Mouse (Mus musculus) neural tube, embryonic 11.5 days (tissue): ENCODE measurements around the gene Gmeb1. TPM values are rescaled to one million over a fixed set of nuclear protein-coding genes. Genes with fewer than 3 reads are reported as not detected.
A peak's percentile ranks its signal among the peaks of the same experiment; 100 is the strongest.

Experiments
- ATAC-seq: fragments of 200-750 bp; cut with Nextera tagmentation; 2 replicates; pipeline ENCODE4 v1.8.0; 2017; ENCODE audit warnings: moderate number of reproducible peaks, mild to moderate bottlenecking, moderate TSS enrichment, moderate library complexity; ENCODE audit not compliant: insufficient read depth, low FRiP score, low TSS enrichment
- DNase-seq: peaks from one replicate; pipeline ENCODE4 v3.0.0-alpha.2; 2015; ENCODE audit warnings: low spot score
- H3K27ac ChIP-seq: fragments of 300-500 bp; sonication (generic); 2 replicates; pipeline ENCODE4 v1.5.1; 2014; ENCODE audit warnings: low read depth, mild to moderate bottlenecking, low read length
- H3K27me3 ChIP-seq: fragments of 300-500 bp; sonication (generic); 2 replicates; pipeline ENCODE4 v1.6.1; 2014; ENCODE audit warnings: mild to moderate bottlenecking, low read length, mixed read lengths; ENCODE audit not compliant: control insufficient read depth, insufficient read depth
- H3K36me3 ChIP-seq: fragments of 300-500 bp; sonication (generic); 2 replicates; pipeline ENCODE4 v1.6.1; 2014; ENCODE audit warnings: mild to moderate bottlenecking, low read length, moderate library complexity, mixed read lengths; ENCODE audit not compliant: control insufficient read depth, insufficient read depth
- H3K4me1 ChIP-seq: fragments of 300-500 bp; sonication (generic); 2 replicates; pipeline ENCODE4 v1.6.1; 2014; ENCODE audit warnings: low read length, mixed read lengths; ENCODE audit not compliant: control insufficient read depth, insufficient read depth
- H3K4me2 ChIP-seq: fragments of 300-500 bp; sonication (generic); 2 replicates; pipeline ENCODE4 v1.6.1; 2014; ENCODE audit warnings: low read depth, mild to moderate bottlenecking, moderate library complexity
- H3K4me3 ChIP-seq: fragments of 300-500 bp; sonication (generic); 2 replicates; pipeline ENCODE4 v1.5.1; 2014; ENCODE audit warnings: low read depth, low read length
- H3K9ac ChIP-seq: fragments of 300-500 bp; sonication (generic); 2 replicates; pipeline ENCODE4 v1.6.1; 2014; ENCODE audit warnings: mild to moderate bottlenecking, low read length
- H3K9me3 ChIP-seq: fragments of 300-500 bp; sonication (generic); 2 replicates; pipeline ENCODE4 v1.6.1; 2016; ENCODE audit warnings: low read length; ENCODE audit not compliant: control insufficient read depth
- WGBS: fragments of 180-500 bp; shearing (Covaris S2); extraction: QIAGEN DNeasy Blood & Tissue Kit; methylation state at CpG from one replicate; pipeline ENCODE4 v1.1.7; 2014; 5-methylcytosine and 5-hydroxymethylcytosine counted together
- polyA plus RNA-seq: library from polyadenylated mRNA; unstranded; fragments of >200 nt; fragmentation: Nextera tagmentation; extraction: Ambion mirVana; gene quantifications from 2 replicates; pipeline ENCODE4 v1.2.1, GENCODE M21; 2014

The Gmeb1 gene
- polyA plus RNA-seq, 1 experiment from 2014 or later = 41.6 TPM

DNA sequence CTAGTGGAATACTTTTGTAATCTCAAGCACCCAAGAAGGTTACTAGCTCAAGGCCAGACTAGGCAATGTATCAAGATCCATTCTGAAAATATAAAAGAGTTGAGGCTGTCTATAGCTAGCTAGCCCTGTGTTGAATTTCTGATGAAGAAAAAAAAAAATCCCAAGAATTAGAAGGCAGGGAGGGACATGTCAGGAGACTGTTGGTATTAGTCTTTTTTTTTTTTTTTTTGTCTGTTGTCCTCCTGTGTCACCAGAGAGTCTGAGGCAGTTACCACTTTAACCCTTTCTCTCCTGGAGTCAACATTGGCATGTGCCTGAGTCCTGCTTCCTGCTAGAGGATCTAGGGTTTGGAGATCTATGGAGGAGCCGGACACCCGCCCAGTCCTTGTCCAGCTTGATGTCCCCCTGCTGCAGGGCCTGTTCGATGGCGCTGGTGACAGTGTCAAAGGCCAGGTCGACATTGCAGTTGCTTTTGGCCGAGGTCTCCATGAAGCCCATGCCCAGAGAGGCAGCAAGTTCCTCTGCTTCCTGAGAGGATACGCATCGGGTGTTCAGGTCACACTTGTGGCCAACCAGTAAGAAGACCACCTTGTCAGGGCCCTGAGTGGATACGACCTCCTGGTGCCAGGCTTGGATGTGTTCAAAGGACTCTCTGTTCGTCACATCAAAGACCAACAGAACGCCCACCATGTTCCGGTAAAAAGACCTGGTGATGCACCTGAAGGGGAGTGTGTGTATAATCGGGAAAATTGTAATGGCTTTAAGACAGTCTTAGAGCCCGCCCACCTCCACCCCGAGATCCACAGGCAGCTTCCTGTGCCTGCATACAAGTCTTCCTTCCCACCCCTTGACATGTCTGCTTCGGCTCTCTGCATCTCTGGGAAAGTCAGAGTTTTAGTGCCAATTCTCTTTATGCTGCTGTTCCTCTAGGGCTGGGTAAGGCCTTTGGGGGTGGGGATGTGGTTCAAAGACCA, 40.9 kb upstream of the Gmeb1 start:
- H3K27ac ChIP-seq = no peak overlapping the region
- no peak for ATAC-seq
- peak; percentile 12 for DNase-seq

DNA sequence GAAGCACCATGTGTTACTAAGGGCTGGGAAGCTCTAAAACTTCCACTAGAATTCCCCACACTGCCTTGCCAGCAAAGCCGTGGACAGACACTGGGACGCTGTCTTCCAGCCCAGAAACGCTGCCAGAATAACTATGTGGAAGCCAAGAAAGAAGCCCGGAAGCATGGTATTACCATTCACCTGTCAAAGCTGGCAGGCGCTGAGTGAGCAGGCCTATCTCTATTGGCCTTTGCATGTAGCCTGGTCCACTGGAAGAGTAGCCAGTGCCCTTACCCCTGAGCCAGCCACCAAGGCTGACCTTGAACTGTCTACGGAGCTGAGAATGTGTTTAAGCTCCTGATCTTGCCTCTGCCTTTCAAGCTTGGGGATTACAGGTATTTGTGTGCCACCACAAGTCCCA, 40.1 kb upstream of the Gmeb1 start:
- no peak overlapping the region for H3K4me3 ChIP-seq
- ATAC-seq (no peak), DNase-seq (no peak)
- H3K4me1 ChIP-seq = no peaks in the 10 kb centered on the region
- no peak overlapping the region for H3K27ac ChIP-seq
- no peaks in the 10 kb centered on the region for H3K36me3 ChIP-seq
- H3K9me3 ChIP-seq = no peaks in the 10 kb centered on the region
- H3K9ac ChIP-seq = no peak overlapping the region
- no peaks in the 10 kb centered on the region for H3K27me3 ChIP-seq
- no peak overlapping the region for H3K4me2 ChIP-seq
- 89% methylated on average over 6 of the region's 6 CpGs for WGBS

More for the DNA sequence above, 40.9 kb upstream of the Gmeb1 start:
- Histone ChIP-seq H3K36me3 (no peaks in the 10 kb centered on the region), H3K4me2 (peak overlapping the region; percentile 61), H3K27me3 (no peaks in the 10 kb centered on the region), H3K9me3 (no peaks in the 10 kb centered on the region), H3K9ac (peak overlapping the region; percentile 52; the same call in 1 of the 2 replicates), H3K4me3 (peak overlapping the region; percentile 40), H3K4me1 (no peaks in the 10 kb centered on the region)
- 68% methylated on average over 16 of the region's 16 CpGs for WGBS

DNA sequence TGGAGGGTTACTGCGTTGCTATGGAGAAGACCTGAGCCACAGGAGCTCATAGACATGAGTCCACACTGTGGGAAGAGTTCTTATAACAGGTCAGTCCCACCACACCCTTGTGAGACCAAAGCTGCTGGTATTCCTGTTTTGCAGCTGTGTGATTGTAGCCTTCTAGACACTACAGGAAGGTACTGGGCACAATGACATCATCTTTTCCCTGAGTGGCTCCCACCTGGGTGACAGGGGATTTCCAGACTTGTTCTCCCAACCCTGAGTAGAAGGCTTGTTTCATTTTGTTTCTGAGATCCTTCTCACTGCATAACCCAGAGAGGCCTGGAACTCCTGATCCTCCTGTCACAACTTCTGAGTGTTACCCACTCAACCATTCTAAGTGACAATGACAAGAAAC, 38.4 kb upstream of the Gmeb1 start:
- Histone ChIP-seq H3K36me3 (no peaks in the 10 kb centered on the region), H3K9me3 (no peaks in the 10 kb centered on the region), H3K27me3 (no peaks in the 10 kb centered on the region), H3K4me3 (no peak overlapping the region), H3K27ac (no peak overlapping the region), H3K9ac (no peak overlapping the region), H3K4me1 (no peaks in the 10 kb centered on the region), H3K4me2 (no peak overlapping the region)
- WGBS = 85% methylated on average over 1 of the region's 1 CpGs
- no peak for DNase-seq
- ATAC-seq = no peak

DNA sequence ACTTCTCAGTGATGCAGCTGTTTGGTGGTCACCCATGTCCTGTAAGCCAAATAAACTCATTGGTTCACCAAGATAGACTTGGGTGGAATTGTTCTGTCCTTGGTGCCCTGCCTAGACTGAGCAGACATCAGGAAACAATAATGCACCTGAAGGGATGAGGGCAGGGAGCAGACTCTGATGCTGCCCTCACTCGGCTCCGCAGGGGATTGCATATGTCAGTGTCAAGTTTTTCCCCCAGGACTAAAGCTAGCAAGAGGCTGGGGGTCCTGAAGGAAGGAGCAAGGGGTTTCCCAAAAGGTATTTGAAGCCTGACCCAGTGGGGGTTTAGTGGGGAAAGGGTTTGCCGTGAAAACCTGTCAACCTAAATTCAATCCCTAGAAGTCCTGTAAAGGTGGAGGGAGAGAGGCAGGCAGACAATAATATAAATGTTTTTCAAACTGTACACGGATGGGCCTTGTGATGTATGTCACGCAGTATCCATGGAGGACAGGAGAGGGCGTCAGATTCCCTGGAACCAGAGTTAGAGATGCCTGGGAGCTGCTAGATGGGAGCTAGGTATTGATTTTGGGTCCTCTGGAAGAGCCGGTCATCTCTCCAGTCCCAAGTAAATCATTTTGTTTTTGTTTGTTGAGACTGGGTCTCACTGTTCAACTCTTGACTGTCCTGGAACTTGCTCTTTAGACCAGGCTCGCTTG, 34.4 kb upstream of the Gmeb1 start:
- Histone ChIP-seq H3K27ac (no peak overlapping the region), H3K9me3 (no peaks in the 10 kb centered on the region), H3K4me2 (no peak overlapping the region), H3K9ac (no peak overlapping the region), H3K36me3 (peaks cover 7% of the 10 kb centered on the region; the same call in 1 of the 2 replicates), H3K4me1 (no peaks in the 10 kb centered on the region), H3K27me3 (no peaks in the 10 kb centered on the region), H3K4me3 (no peak overlapping the region)
- DNase-seq (no peak), ATAC-seq (no peak)
- WGBS = 47% methylated on average over 8 of the region's 8 CpGs

DNA sequence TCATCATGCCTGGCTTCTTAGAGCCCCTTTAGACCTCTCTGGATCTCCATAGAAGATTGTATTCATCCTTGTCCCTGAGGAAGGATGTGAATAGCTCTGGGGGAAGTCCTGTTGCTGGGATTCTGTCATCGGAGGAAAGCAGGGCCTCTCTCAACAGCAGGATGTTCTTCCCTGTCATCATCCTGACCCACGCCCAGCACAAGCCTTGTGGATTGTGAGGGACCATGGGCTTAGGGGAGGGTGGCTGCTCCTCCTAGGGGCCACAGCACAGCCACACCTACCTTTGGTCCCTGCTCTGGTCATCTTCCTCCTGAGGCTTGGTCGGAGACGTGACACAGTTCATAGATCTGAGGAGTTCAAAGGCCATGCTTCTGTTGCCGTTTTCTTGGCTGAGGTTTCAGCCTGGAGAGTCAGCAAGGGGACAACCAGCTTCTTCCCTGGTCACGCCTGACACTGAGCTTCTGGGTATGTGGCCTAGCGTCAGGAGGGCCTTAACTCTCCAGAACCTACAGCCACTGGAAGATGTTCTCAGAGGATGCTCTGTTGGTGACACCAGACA, 32.4 kb upstream of the Gmeb1 start:
- Histone ChIP-seq H3K36me3 (peaks cover 7% of the 10 kb centered on the region; the same call in 1 of the 2 replicates), H3K27ac (no peak overlapping the region), H3K4me2 (no peak overlapping the region), H3K9ac (no peak overlapping the region), H3K4me3 (no peak overlapping the region), H3K27me3 (no peaks in the 10 kb centered on the region), H3K4me1 (no peaks in the 10 kb centered on the region), H3K9me3 (no peaks in the 10 kb centered on the region)
- ATAC-seq = no peak
- DNase-seq = no peak
- WGBS = 79% methylated on average over 7 of the region's 7 CpGs

DNA sequence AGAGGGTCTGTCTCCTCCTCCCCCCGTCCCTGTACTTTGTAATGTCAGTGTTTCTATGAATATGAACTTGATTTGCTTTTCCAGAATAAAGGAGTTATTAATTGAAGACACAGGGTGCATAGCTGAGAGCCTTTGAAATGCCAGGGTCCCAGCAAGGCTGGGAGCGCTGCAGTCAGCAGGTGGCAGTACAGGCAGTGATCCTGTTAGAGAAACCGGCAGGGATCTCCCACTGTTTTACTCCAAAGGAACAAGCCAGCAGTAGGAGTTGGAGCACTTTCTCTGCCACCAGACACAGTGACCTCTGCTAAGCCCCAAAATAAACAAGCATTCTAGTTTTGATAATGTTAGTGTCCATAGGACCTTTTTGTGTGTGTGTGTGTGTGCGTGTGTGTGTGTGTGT, 31.6 kb upstream of the Gmeb1 start:
- Histone ChIP-seq H3K27ac (no peak overlapping the region), H3K4me3 (no peak overlapping the region), H3K36me3 (peaks cover 7% of the 10 kb centered on the region; the same call in 1 of the 2 replicates), H3K9me3 (no peaks in the 10 kb centered on the region), H3K9ac (no peak overlapping the region), H3K27me3 (no peaks in the 10 kb centered on the region), H3K4me1 (no peaks in the 10 kb centered on the region), H3K4me2 (no peak overlapping the region)
- ATAC-seq (no peak), DNase-seq (peak; percentile 35)
- 50% methylated on average over 4 of the region's 4 CpGs for WGBS

DNA sequence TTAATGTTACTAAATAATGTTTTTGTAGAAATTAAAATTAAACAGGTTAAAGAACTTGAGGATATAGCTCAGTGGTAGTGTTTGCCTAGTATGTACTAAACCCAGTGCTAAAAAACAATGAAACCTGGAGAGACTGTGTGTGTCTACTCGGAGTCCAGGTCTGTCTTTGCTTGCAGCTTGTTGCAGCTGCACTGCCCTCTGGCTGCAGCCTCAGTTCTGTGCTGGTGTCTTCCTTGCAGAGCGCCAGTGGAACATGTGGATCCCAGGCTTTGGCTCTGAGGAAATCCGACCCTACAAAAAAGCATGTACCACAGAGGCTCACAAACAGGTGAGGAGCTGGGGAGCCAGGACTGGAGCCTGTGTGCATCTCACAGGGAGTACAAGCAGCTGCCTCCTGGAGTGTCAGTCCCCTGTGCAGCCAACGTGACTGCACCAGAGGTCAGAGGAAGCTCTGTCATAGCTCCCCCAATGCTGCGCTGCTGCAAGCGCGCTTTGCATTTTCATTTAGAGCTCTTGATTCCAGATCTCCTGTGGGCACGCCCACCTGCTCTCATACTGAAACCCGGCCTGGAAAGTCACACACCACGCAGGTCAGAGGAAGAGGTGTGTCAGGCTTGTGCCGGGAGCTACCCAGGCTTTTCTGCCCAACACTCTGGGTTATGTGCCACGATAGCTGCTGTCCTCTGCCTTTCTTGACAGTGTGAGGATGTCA, 30.4 kb upstream of the Gmeb1 start:
- no peak for DNase-seq
- peaks cover 7% of the 10 kb centered on the region; the same call in 1 of the 2 replicates for H3K36me3 ChIP-seq
- H3K9me3 ChIP-seq = no peaks in the 10 kb centered on the region
- 82% methylated on average over 12 of the region's 12 CpGs for WGBS
- ATAC-seq = no peak
- no peaks in the 10 kb centered on the region for H3K4me1 ChIP-seq
- H3K27me3 ChIP-seq = no peaks in the 10 kb centered on the region
- no peak overlapping the region for H3K4me3 ChIP-seq
- no peak overlapping the region for H3K27ac ChIP-seq
- H3K9ac ChIP-seq = no peak overlapping the region
- no peak overlapping the region for H3K4me2 ChIP-seq

DNA sequence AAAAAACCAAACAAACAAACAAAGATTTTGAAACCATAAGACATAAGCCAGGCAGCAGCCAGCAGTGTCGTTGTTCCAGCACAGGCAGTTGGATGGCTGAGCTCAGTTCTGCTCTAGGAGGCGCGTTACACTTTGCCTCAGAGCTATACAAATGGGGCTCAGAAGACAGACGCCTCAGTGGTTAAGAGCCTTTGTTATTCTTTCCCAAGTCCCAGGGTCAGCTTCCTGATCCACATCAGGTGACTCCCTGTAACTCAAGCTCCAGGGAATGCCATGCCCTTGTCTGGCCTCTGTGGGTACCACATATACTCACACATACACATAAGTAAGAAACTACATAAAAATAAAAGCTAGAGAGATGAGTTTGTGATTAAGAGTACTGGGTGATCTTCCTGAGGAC, 29.7 kb upstream of the Gmeb1 start:
- H3K4me2 ChIP-seq = no peak overlapping the region
- H3K36me3 ChIP-seq = peaks cover 7% of the 10 kb centered on the region; the same call in 1 of the 2 replicates
- DNase-seq (no peak), ATAC-seq (no peak)
- no peaks in the 10 kb centered on the region for H3K27me3 ChIP-seq
- H3K4me1 ChIP-seq = no peaks in the 10 kb centered on the region
- H3K9ac ChIP-seq = no peak overlapping the region
- no peak overlapping the region for H3K27ac ChIP-seq
- no peak overlapping the region for H3K4me3 ChIP-seq
- WGBS = 93% methylated on average over 4 of the region's 4 CpGs
- H3K9me3 ChIP-seq = no peaks in the 10 kb centered on the region
